Mouse (Mus musculus): ENCODE results near the gene Anxa2. TPM values are rescaled to one million over a fixed set of nuclear protein-coding genes. Genes with fewer than 3 reads are reported as not detected.

Gene Anxa2
- 132 TPM for polyA plus RNA-seq (2017; shearing (Covaris generic))

DNA sequence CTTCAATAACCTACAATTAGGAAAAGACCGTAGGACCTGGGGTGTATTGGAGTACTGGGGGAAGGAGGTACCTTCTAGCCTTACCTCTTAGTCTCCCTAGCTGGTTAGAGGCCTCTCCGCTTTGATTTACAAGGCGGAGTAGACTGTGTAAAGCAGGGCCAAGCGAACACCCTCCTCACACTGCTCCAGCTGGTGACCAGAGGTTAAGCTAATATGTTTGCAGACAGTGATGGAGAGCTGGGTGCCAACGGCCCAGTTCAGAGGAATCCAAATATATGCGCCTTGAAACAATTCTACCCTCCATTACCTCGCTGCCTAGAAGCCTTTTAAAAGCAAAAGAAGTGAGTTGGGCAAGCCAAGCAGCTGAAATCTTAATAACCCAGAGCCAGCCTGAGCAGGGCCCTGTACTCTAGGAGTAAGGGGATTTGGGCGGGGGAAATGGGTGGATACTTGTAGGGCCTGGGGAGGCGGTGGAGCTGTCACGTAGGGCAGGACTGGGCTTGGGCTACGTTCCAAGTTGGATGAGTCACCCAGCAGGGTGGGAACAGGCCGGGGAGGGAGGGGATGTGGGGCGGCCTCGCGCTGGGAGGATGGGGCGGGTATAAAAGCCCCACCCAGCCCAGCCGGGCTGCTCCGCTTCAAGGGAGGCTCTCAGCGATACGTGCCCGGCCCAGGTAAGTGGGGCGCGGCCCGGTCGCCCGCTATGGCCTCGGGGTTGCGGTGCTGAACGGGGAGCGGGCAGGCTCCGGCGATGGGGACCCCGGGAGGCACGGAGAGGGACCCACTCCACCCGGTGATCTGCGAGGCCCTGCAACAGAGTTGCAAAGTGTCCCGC is at the start of gene Anxa2:
TSS of gene Anxa2 (plus strand) at position 555 of the 835 bp plus-strand sequence.

Other genes starting within 250 kb of the Anxa2 start
- 33.9 TPM for gene Ice2, start 55.7 kb upstream of the Anxa2 start, polyA plus RNA-seq (2017; shearing (Covaris generic))

All from activated CD4-positive, CD25-positive, alpha-beta regulatory T cell, adult 9 weeks (primary cell).